Mouse (Mus musculus) limb, embryonic 12.5 days (tissue): Measurements from ENCODE around the gene Ube4b. TPM values are rescaled to one million over a fixed set of nuclear protein-coding genes. Genes with fewer than 3 reads are reported as not detected.
A peak's percentile ranks its signal among the peaks of the same experiment; 100 is the strongest.

Source experiments
- ATAC-seq: fragments of 200-750 bp; cut with Nextera tagmentation; 2 replicates; pipeline ENCODE4 v1.8.0; 2017; ENCODE audit warnings: low read depth, moderate TSS enrichment; ENCODE audit not compliant: insufficient number of reproducible peaks, insufficient read depth, low FRiP score, low TSS enrichment
- H3K27ac ChIP-seq: fragments of 300-500 bp; sonication (generic); 2 replicates; pipeline ENCODE4 v1.5.1; 2016; ENCODE audit warnings: mild to moderate bottlenecking, moderate library complexity
- H3K27me3 ChIP-seq: fragments of 300-500 bp; sonication (generic); 2 replicates; pipeline ENCODE4 v1.6.1; 2016; ENCODE audit warnings: mild to moderate bottlenecking, moderate library complexity
- H3K36me3 ChIP-seq: fragments of 300-500 bp; sonication (generic); 2 replicates; pipeline ENCODE4 v1.6.1; 2016; ENCODE audit warnings: mild to moderate bottlenecking, moderate library complexity
- H3K4me1 ChIP-seq: fragments of 300-500 bp; sonication (generic); replicated peaks from 2 replicates; pipeline ENCODE4 v1.6.1; 2016
- H3K4me2 ChIP-seq: fragments of 300-500 bp; sonication (generic); 2 replicates; pipeline ENCODE4 v1.6.1; 2016; ENCODE audit warnings: mild to moderate bottlenecking, moderate library complexity
- H3K4me3 ChIP-seq: fragments of 300-500 bp; sonication (generic); replicated peaks from 2 replicates; pipeline ENCODE4 v1.5.1; 2016; ENCODE audit warnings: mild to moderate bottlenecking
- H3K9ac ChIP-seq: fragments of 300-500 bp; sonication (generic); replicated peaks from 2 replicates; pipeline ENCODE4 v1.6.1; 2016; ENCODE audit warnings: mild to moderate bottlenecking, moderate library complexity
- H3K9me3 ChIP-seq: fragments of 300-500 bp; sonication (generic); 2 replicates; pipeline ENCODE4 v1.6.1; 2016; ENCODE audit warnings: mild to moderate bottlenecking, moderate library complexity
- WGBS: fragments of 180-500 bp; shearing (Covaris S2); methylation state at CpG from one replicate; pipeline ENCODE4 v1.1.7; 2016; 5-methylcytosine and 5-hydroxymethylcytosine counted together
- polyA plus RNA-seq: library from polyadenylated mRNA; unstranded; fragments of >200 nt; fragmentation: Nextera tagmentation; extraction: Ambion mirVana; gene quantifications from 2 replicates; pipeline ENCODE4 v1.2.1, GENCODE M21; 2016

The Ube4b gene
- polyA plus RNA-seq, 1 experiment from 2014 or later = 55.1 TPM

DNA sequence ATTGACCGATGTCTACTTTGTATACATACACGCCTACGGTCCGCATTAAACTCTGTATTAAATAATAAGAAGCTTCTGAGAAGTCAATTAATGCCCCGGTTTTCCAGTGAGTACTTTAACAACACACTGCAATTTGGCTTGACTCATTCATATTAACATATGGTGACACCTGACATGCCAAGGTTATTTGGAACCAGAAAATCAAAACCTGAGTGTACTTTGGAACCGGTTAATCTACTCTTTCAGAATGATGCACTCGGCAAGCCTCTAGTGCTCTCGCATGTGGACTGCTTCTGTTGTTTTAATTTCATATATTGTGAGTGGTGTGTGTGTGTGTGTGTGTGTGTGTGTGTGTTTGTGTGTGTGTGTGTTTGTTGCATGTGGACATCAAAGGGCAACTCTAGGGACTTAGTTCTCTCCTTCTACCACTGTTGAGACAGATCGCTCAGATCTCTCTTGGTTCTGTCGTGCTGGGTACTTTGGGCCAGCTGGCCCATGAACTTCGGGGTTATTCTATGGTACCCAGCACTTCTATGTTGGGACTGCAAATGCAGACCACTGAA lies 112.2 kb downstream of the Ube4b start:
- H3K4me1 ChIP-seq = peaks cover 17% of the 10 kb centered on the region; the same call in 1 of the 2 replicates
- WGBS = 86% methylated on average over 11 of the region's 11 CpGs
- no peak for ATAC-seq

DNA sequence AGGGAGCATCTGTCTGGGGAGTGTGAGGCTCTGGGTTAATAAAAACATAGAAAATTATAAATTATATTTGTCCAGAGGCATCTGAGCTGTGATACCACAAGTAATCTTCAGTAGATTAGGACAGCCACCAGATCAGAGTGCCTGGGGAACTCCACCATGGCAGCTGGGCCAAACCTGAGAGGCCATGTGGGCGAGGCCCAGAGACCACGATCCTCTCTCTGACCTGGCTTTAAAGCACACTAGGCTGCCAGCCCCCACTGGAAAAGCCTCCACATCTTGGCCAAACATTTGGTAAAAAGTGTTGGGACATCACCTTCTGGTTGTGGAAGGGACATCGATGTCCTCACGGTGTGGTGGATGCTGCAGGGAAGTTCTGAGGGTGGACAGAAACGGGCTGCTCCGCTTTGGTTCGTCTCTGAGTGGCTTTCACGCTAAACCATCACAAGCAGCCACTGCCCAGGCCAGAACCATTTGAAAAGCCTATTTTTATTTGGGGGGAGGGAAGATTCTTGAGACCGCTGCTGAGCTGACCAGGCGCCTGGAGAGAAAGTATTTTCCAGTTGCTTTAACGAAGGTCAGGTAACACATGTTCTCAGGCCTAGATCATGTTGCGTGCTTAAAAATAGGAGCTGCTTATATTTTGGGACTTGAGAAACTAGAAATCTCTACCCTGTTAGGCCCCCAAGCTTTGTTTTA lies 112.8 kb downstream of the Ube4b start:
- Histone ChIP-seq H3K27me3 (no peaks in the 10 kb centered on the region), H3K4me3 (no peak overlapping the region), H3K36me3 (no peaks in the 10 kb centered on the region), H3K9me3 (no peaks in the 10 kb centered on the region), H3K27ac (peak overlapping the region; percentile 59; the same call in 1 of the 2 replicates), H3K9ac (no peak overlapping the region), H3K4me2 (no peak overlapping the region), H3K4me1 (peaks cover 18% of the 10 kb centered on the region; the same call in 1 of the 2 replicates)
- no peak for ATAC-seq
- 66% methylated on average over 12 of the region's 12 CpGs for WGBS

More for the DNA sequence above, 112.2 kb downstream of the Ube4b start:
- Histone ChIP-seq H3K27ac (no peak overlapping the region), H3K36me3 (no peaks in the 10 kb centered on the region), H3K9me3 (no peaks in the 10 kb centered on the region), H3K4me3 (no peak overlapping the region), H3K9ac (no peak overlapping the region), H3K27me3 (no peaks in the 10 kb centered on the region), H3K4me2 (no peak overlapping the region)

DNA sequence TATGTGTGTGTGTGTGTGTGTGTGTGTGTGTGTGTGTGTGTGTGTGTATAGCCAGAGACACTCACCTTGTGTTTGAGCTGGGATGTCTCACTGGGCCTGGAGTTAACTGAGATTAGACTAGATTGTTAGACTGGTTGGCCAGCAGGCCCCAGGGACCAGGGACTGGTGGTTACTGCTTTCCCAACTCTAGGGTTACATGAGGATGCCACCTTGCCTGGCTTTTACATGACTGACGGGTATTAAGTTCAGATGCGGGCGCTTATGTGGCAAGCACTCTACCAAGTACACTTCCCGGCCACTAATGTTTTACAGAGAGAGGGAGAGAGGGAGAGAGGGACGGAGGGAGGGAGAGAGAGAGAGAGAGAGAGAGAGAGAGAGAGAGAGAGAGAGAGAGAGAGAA lies 114.6 kb downstream of the Ube4b start:
- H3K27ac ChIP-seq = no peak overlapping the region
- no peaks in the 10 kb centered on the region for H3K36me3 ChIP-seq
- no peak overlapping the region for H3K9ac ChIP-seq
- ATAC-seq = no peak
- H3K9me3 ChIP-seq = no peaks in the 10 kb centered on the region
- no peaks in the 10 kb centered on the region for H3K27me3 ChIP-seq
- H3K4me1 ChIP-seq = peaks cover 13% of the 10 kb centered on the region; the same call in 1 of the 2 replicates
- WGBS = 84% methylated on average over 5 of the region's 5 CpGs
- H3K4me3 ChIP-seq = no peak overlapping the region
- H3K4me2 ChIP-seq = no peak overlapping the region

DNA sequence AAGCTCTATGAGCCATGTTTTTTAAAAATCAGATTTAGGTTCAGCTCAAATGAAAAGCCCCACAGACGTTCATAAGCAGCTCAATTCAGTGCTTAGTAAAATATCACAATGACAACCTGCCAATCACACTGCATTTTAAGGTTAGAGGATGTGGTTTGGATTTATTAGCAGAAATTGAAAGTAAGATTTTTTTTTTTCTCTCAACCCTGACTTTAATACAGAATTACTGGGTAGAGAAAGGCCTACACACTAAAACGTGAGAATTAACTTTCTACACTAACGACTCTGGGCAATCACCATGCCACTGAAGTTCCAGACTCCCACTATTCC lies 118.1 kb downstream of the Ube4b start:
- H3K36me3 ChIP-seq = no peaks in the 10 kb centered on the region
- 45% methylated on average over 3 of the region's 3 CpGs for WGBS
- no peaks in the 10 kb centered on the region for H3K27me3 ChIP-seq
- H3K4me1 ChIP-seq = peaks cover 19% of the 10 kb centered on the region
- peak overlapping the region; percentile 75 for H3K4me2 ChIP-seq
- H3K4me3 ChIP-seq = peak overlapping the region; percentile 99
- H3K27ac ChIP-seq = peak overlapping the region; percentile 95
- ATAC-seq = no peak
- H3K9ac ChIP-seq = peak overlapping the region; percentile 67; the same call in 1 of the 2 replicates
- no peaks in the 10 kb centered on the region for H3K9me3 ChIP-seq

DNA sequence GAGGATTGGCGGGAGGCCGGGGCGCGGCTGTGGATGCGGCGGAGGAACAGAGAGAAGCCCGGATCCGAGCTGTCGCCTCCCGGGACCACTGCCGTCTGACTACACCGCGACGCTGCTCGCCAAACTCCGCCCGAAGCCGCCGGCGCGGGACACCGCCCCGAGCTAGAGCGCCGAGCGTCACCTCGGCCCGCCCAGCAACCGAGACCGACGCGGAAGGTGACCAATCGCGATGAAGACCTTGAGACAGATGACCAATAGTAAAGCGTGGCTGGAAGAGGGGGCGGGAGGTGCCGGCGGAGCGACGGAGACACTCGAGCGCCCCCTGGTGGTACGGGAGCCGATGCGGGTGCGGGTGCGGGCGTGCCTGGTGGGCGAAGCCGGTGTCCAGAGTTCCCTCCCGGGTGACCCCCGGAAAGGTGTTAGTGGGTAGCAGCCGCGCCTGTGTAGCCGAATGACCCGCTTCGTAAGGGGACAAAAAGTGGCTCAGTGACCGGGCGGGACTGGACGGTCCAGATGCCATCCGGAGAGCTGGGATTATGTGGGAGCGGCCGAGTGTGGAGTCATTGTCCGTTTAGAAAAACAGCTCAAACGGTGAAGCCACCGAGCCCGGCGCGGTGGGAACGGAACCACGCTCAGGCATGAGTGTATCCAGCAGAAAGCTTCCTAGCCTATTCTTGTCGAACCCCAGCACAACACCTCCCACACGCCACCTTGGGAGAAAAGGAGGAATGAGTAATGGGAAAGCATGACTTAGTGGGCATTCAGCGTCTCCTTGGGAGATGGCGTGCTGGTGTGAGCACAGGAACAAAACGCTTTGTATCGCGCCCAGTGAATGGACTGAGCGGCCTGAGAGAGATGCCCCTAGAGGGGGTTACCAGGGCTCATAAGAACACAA lies 118.7 kb downstream of the Ube4b start, which contains the start of gene Kif1b:
Gene Kif1b, minus strand, starts transcription at position 98 of the 895 bp plus-strand sequence.
- peak within 1 kb of the TSS; percentile 99 for H3K4me3 ChIP-seq
- no peaks in the 10 kb centered on the region for H3K36me3 ChIP-seq
- peak within 1 kb of the TSS; percentile 95 for H3K27ac ChIP-seq
- H3K4me2 ChIP-seq = peak within 1 kb of the TSS; percentile 75
- peak within 1 kb of the TSS; percentile 97 for H3K9ac ChIP-seq
- under 1% methylated on average over 79 of the region's 79 CpGs for WGBS
- no peaks in the 10 kb centered on the region for H3K9me3 ChIP-seq
- peak; percentile 98 for ATAC-seq
- H3K4me1 ChIP-seq = peaks cover 21% of the 10 kb centered on the region
- H3K27me3 ChIP-seq = no peaks in the 10 kb centered on the region

DNA sequence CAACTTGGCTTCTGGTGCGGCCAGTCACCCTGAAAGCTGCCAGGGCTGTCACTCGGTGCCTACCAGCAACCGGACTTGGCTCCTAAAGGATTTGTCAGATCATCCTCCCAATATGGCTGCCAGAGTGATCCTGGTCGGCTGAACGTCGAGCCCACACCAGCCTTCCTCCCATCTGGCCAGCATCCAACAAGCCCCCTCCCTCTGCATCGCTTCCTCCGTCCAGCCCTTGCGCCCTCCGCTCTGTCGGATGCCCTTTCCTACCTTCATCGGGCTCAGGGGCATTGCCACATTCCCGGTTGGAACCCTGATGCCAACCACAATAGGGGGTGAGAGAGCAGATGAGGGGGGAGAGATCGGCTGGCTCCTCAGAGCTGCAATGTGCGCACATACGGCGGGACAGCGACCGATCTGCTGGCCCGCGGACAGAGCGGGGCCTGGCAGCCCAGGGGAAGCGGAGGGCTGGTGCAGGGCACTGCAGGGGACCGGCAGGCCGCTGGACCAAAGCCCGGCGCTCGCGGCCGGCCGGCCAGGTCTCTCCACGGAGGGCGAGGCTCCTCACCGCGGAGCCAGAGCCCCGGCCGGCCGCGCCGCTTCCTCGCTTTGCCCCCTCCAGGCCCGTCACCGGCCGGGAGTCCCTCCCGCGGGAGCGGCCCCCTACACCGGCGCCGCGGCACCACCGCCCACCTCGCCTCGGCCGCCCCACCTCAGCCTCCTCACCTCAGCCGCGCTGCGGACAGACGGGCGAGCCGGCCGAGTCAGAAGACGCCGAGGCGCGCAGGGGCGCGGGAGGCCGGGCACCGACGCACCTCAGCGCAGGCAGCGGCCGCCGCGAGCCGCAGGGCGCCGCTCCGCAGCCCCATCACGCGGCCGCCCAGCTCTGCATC lies 119.6 kb downstream of the Ube4b start:
- no peaks in the 10 kb centered on the region for H3K36me3 ChIP-seq
- no peaks in the 10 kb centered on the region for H3K9me3 ChIP-seq
- H3K4me2 ChIP-seq = peak overlapping the region; percentile 69
- peak overlapping the region; percentile 97 for H3K9ac ChIP-seq
- under 1% methylated on average over 82 of the region's 83 CpGs for WGBS
- ATAC-seq = peak; percentile 69; the same call in 1 of the 2 replicates
- H3K27me3 ChIP-seq = no peaks in the 10 kb centered on the region
- H3K4me1 ChIP-seq = peaks cover 23% of the 10 kb centered on the region
- peak overlapping the region; percentile 95 for H3K27ac ChIP-seq
- peak overlapping the region; percentile 99 for H3K4me3 ChIP-seq

DNA sequence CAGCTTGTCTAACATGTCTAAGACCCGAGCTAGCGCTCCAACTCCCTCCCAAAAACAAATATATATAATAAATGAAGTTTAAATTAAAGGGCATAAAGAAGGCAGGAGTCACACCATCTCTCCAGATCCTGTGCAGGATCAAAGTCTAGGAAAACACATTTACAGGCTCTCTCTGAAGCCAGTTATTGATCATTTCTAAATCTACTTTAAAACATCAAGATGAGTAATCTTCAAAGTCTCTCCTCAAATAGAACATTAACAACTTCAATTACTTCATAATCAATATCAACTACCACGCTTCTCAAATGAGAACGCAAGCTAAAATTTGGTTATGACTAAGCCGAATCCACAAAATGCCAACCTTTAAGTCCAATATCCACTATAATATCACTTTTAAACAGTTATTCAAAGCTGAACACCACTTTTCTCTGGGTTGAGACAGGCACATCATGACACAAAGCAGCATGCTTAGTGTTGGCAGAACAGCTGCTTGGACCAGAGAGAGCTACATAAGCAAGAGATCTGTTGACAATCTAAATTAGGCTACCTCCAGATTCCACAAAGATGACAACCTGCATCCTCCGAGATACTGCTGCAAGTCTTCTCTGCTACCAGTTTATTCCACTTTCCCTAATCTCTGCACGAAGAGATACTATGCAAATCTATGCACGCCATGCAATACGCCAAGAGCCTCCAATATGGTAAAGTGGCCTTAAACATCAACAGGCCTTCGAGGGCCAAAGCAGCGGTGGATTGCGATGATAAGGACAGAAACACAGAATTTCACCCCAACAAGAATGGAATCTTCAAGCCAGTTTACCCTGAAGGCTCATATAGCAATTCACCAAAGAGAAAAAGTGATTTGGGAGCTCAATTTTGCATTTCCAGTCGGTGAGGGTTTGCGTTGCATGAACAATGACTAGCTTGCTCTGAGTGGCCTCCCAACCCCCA lies 120.5 kb downstream of the Ube4b start:
- Histone ChIP-seq H3K27me3 (no peaks in the 10 kb centered on the region), H3K4me3 (peak overlapping the region; percentile 99), H3K9ac (peak overlapping the region; percentile 97), H3K4me1 (peaks cover 29% of the 10 kb centered on the region), H3K27ac (peak overlapping the region; percentile 95), H3K9me3 (no peaks in the 10 kb centered on the region), H3K36me3 (no peaks in the 10 kb centered on the region), H3K4me2 (peak overlapping the region; percentile 69)
- ATAC-seq = no peak
- 43% methylated on average over 14 of the region's 14 CpGs for WGBS

DNA sequence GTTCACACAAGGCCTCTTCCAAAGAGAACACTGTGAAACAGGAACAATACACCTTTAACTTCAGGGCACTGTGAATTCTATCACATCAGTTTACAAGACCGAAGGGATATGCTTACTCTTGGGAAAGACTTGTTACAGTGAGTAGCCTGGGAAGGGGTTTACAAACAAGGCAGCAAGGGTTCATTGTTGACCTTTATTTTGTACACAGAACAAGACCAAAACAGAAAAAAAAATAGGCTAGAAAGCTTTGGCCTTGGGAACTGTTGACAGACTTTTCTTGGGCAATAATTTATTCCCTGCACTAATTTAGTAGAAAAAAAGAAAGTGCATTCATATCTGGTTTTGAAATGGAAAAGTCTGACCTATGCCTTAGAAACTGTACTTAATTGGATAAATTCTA lies 122.1 kb downstream of the Ube4b start:
- Histone ChIP-seq H3K4me3 (no peak overlapping the region), H3K27ac (no peak overlapping the region), H3K36me3 (no peaks in the 10 kb centered on the region), H3K4me2 (no peak overlapping the region), H3K9ac (no peak overlapping the region), H3K9me3 (no peaks in the 10 kb centered on the region), H3K27me3 (no peaks in the 10 kb centered on the region), H3K4me1 (peaks cover 29% of the 10 kb centered on the region)
- WGBS = 75% methylated on average over 1 of the region's 1 CpGs
- ATAC-seq = no peak

DNA sequence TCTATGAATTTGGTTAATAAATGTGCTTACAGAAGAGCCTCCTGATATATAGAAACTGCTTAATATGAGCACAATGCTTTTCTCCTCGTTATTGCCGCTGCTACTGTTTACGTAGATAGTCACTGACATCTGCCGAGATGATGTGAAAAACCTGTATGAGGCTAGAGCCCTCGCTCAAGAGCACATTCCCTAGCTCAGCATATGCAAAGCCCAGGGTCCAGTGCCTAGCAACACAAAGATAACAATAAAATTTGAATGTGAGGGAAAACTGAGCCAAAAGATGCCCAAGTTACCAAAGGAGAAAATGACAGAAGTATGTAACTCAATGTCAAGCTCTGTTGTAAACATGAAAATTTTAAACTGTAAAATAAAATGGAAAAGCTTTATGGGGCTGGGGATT lies 123.0 kb downstream of the Ube4b start:
- H3K4me1 ChIP-seq = peaks cover 26% of the 10 kb centered on the region
- ATAC-seq = no peak
- no peak overlapping the region for H3K4me2 ChIP-seq
- H3K9ac ChIP-seq = no peak overlapping the region
- no peak overlapping the region for H3K4me3 ChIP-seq
- no peak overlapping the region for H3K27ac ChIP-seq
- H3K9me3 ChIP-seq = no peaks in the 10 kb centered on the region
- H3K27me3 ChIP-seq = no peaks in the 10 kb centered on the region
- WGBS = 77% methylated on average over 5 of the region's 5 CpGs
- H3K36me3 ChIP-seq = no peaks in the 10 kb centered on the region

DNA sequence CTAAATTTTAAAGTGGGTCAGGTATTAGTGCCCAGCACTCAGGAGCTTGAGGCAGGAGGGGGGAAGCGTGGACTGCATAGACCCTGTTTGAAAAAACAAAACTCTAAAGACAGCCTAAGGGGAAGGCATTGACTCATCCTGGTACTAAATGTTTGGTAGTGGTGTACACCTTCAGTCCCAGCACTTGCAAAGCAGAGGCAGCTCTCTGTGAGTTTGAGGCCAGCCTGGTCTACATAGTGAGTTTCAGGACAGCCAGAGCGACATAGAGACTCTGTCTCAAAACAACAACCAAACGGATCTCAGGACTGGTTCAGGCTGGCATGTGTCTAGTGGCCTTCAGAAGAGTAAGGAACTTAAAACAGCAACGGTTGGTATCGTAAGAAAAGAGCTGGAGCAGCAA lies 123.8 kb downstream of the Ube4b start:
- Histone ChIP-seq H3K9ac (no peak overlapping the region), H3K4me2 (no peak overlapping the region), H3K9me3 (no peaks in the 10 kb centered on the region), H3K4me1 (peaks cover 26% of the 10 kb centered on the region), H3K36me3 (no peaks in the 10 kb centered on the region), H3K27ac (no peak overlapping the region), H3K4me3 (no peak overlapping the region), H3K27me3 (no peaks in the 10 kb centered on the region)
- no peak for ATAC-seq
- WGBS = 78% methylated on average over 5 of the region's 5 CpGs
